Mouse (Mus musculus) spleen, postnatal 4 days (tissue): ENCODE results near the gene Dnah2.
A peak's percentile ranks its signal among the peaks of the same experiment; 100 is the strongest.

Source experiments
- DNase-seq, 2 experiments: peaks; one replicate each; pipeline ENCODE4 v3.0.0; 2022; ENCODE audit warnings: low spot score in 2 of 2

The Dnah2 gene

DNA sequence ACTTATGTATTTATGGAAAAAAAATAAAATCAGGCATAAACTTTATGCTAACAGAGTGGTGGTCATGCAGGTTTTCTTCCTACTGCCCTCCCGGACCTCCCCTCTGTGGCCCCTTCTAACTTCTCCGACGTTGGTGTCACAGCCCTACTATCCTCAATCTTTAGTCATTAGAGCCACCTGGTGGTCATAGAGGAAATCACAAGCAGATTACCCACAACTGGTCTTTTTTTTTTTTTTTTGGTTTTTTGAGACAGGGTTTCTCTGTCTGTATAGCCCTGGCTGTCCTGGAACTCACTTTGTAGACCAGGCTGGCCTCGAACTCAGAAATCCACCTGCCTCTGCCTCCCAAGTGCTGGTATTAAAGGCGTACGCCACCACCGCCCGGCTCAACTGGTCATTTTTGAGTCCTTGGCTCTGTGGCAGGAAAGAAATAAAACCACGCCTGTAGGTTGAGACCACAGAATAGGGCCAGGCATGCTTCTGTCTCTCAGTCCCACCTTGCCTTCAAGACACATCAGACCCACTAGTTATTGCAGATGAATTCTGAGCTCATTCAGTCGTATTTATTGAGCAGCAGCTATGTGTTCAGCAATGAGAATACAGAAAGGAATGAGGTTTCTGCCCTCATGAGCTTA is 158.4 kb downstream of the Dnah2 start:
- DNase-seq: peak; percentile 72 to 85

DNA sequence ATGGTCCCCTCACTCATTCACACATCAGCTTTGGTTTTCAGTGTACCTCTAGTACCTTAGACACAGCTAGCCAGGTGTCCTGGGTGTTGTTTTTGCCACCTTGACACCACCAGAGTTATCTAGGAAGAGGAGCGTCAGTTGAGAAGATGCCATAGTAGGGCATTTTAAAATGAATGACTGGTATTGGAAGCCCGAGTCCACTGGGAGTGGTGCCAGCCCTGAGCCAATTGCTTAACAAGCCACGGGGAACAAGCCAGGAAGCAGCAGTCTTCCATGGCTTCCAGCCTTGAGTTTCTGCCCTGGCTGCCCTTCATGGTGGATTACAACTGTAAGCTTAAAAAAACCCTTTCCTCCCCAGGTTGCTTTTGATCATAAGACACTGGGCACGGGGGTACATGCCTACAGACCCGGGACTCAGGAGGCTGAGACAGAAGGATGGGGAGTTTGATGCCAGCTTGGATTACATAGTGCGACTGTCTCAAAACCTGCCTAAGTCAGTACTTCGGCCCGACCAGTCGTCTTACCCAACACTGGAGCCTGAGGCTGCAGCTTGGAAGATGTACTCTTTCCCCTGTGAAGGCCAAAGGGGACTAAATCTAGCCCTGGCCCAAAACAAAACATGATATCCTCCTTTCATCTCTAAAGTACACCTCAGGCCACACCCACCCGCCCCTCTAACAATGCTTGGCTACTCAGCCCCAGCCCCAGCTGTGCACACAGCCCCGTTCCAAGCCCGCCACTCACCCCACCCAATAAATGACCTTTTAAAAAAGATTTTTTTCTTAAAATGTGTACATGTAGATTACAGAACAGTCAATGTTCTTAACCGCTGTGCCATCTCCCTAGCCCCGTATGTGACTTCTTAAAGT is 159.1 kb downstream of the Dnah2 start:
- no peak for DNase-seq

DNA sequence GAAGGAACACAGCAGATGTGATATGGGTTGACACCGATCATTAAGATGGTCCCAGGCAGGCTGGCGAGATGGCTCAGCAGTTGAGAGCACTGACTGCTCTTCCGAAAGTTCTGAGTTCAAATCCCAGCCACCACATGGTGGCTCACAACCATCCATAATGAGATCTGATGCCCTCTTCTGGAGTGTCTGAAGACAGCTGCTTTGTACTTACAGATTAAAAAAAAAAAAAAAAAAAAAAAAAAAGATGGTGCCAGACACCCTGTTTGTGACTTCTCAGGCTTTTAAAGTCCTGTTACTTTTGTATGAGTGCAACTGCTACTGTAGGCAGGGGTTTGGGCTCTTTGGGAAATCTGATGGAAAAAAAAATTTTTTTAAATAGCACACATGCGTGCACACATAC is 160.2 kb downstream of the Dnah2 start:
- no peak for DNase-seq

DNA sequence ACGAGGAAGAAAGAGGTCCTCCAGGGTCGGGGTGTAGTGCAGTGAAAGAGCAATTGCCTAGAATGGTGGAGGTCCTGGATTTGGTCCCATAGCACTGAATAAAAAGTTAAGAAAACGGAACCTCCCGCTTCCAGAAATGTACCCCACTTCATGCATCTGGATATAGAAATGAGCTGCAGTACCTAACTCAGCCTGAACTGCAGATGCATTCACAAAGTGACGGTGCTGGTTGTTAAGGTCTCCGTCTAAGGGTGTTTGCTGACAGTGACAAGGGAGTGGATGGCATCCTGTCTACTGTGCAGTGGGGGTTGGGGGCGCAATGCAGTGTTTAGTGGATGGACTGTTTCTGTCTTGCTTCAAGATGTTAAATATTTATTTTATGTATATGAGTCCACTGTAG is 162.2 kb downstream of the Dnah2 start:
- no peak for DNase-seq

DNA sequence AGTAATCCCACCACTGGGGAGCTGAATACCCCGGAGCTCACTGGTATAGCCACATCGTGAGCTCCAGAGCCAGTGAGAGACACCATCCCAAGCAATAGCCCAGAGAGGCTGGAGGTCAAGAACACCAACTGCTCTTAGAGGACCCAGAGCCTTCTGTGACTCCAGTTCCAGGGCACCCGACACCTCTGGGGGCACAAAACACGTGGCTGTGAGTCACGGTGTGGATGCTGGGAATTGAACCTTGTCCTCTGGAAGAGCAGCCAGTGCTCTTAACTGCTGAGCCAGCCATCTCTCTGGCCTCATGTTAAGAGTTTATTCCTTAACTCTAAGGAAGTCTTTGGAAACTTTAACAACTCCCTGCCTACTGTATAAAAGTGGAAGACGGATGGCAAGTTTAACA is 163.9 kb downstream of the Dnah2 start:
- no peak for DNase-seq

DNA sequence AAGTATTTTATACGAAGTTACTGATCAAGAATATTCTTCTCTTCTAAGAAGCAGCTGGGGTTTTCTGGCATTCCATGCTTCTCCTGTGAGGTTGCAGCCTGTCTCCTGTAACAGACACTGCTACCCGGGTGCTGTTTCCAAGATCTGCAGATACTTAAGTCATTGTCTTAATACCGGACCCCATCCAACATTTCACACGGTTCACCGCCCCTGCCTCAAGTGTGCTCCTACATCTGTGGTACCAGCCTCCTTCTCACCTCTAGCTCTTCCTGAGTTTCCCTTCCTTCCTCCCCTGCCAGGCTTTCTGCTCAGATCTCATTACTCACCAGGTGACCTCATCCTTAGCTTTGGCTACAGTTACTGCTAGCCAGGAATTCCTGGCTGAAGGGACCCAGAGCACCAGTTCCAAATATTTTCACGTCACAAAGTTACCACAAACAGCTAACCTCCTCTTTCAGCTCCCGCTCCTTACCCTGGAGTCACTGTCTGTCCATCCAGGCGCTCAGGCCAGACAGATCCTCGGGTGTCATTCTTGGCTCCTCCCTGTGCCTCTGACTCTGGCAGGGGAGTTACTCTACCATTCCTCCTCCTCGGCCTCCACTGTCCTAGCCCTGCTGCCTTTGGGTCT is 166.3 kb downstream of the Dnah2 start:
- DNase-seq: no peak

DNA sequence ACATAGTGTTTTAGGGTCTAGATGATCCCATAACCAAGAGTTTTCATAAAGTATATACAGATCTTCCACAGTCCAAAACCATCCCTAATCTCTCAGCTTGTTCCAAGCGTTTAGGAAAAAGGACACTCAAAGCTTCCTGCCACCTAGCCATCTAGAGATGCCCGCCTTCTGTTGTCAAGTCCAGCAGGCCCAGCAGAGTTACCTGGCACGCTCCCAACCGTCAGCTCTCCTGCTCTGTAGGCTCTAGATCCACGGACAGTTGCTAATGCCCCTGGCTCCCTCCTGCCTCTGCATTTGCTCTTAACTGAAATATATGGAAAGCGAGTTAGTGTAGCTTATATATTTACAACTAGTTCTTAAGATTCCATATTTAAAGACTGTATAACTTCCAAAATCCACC is 167.6 kb downstream of the Dnah2 start:
- no peak for DNase-seq

DNA sequence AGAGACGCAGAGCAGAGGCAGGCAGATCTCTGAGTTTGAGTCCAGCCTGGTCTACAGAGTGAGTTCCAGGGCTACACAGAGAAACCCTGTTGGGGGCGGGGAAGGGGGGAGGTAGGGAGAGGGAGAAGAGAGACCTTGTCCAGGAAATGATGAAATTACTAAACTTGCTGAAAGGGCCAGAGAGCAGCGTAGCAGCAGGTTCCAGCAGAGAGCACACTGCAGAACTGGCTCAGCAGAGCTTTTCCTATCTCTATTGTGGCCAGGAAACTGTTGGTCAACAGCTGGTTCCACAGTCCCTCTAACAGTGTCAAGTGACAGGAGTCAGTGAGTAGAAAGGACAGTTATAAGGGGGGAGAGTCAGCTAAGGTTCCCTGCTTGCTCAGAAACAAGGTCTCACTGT is 169.3 kb downstream of the Dnah2 start:
- DNase-seq: no peak

DNA sequence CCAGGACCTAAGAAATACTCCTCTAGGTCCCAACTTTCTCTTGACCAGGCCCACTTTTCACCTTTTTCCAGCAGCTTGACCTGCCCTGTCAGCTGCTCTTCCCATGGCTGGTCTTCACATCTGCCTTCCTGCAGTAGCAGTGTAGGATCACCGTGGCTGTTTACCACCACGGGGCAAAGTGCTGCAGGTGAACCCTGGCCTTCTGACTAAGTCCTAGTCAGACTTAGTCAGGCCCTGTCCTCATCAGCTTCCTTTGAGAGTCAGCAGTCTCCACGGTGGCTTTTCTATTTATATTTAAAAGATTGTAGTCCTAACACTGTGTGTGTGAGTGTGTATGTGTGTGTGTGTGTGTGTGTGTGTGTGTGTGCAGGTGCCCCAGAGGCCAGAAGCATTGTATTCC is 171.1 kb downstream of the Dnah2 start:
- DNase-seq: no peak

DNA sequence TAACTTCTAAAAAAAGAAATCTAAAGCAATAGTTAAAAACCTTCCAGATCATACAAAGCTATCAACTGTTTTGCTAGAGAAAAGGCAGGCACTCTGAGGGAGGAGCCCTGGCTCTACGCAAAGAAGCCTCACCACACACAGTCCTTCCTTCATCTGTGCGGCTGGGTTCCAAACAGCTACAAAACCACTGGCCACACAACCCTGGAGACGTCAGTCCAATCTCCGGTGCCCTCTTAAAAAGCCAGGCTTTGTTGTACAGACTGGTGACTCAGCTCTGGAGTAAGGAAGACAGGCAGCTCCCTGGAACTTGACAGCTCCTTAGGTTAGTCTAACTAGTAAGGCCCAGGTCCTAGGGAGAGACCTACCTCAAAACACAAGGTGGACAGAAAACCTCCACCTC is 173.3 kb downstream of the Dnah2 start:
- no peak for DNase-seq

DNA sequence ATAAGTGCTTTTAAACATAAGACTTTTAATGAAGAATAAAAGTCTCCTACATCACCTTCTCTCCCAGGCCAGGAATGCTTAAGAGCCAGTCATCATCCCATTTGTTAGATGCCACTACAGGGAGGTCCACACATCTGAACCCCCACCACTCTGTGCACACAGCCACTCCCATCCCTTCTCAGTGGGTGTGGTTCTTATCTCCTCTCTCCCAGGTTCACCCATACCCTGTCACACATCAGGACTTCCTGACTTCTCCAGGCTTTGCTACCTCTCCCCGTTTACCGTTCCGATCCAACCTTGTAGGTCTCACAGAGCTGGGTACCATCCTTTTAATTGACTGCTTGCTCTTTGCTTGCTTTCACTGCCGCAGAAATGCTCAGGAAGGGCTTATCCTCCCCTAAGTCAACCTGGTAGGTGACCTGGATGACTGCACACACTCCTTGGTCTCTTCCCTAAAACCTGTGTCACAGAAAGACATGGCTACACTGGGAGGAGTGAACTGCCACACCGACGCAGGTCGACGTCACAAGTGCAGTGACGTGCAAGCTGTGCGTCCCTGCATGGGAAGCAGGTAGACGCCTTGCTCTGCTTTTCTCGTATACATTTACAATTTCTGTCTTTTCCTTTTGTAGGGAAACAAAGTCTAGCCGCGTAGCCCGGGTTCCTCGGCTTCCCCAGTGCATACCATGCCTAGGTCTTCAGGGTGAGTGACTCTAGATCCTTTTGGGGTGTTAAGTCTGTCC is 175.5 kb downstream of the Dnah2 start:
- peak in 1 of 2 experiments; percentile 54 for DNase-seq

DNA sequence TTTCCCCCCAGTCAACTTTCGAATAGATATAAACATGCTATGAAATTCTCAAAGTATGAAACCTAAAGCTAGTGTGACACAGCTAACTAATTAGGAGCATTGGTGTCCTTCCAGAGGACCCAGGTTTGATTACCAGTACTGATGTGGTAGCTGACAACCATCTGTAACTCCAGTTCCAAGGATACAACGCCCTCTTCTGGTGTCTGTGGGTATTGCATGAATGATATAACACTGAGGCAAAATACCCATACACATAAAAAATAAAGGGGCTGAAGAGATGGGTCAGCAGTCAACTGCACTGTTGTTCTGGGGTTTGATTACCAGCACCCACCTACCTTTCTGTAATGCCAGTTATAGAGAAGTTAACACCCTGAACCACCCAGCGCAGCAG is 176.1 kb downstream of the Dnah2 start:
- peak; percentile 49 to 76 for DNase-seq

DNA sequence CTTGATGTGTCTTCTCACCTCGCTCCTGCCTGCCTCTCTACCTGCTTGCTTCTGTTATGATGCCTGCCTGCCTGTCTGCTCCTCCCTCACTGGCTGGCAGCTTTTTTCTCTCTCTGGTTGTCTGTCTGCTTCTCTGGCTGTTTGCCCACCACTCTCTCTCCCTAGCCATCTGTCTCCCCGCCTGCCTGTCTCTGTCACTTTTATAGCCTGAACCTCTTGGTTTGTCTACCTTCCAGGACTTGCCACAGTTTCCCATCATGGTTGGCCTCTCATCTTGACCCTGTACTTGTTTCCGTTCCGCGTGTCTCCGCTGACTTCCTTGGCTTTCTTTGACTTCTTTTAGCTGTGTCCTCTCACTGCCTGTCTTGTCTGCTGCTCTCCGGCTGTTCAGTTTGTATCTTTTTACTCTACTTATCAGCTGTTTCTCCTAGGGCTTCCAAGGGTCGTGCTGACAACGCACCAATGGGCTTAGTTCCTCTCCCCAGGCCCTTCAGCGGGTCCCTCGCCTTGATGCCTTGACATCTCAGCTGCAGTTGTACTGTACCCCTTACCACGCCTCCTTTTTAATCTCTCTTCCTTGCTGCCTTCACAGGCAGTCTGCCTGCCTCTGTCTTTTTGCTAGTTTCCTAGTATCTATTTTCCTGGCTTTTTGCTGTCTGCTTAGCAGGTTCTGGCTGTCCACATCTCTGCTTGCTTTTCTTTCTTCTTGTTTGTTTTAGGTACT is 176.7 kb downstream of the Dnah2 start:
- DNase-seq: peak in 1 of 2 experiments; percentile 25

DNA sequence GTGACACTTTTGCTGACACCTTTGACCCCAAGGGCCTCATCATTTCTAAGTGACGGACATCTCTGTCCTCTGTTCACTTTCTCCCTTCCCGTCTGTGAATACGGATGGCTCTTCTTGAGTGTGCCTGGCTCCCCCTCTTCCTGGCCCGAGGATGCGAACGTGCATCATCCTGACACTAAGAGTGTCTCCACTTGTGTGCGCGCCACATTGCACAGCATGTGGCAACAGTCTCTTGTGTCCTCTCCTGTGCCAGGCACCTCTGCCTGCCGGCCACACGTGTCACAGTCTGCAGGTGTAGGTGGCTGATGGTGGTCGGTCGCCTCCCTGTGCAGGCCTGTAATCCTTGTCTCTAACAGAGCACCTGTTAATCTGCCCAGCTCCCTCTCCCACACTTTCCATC is 177.3 kb downstream of the Dnah2 start:
- no peak for DNase-seq

DNA sequence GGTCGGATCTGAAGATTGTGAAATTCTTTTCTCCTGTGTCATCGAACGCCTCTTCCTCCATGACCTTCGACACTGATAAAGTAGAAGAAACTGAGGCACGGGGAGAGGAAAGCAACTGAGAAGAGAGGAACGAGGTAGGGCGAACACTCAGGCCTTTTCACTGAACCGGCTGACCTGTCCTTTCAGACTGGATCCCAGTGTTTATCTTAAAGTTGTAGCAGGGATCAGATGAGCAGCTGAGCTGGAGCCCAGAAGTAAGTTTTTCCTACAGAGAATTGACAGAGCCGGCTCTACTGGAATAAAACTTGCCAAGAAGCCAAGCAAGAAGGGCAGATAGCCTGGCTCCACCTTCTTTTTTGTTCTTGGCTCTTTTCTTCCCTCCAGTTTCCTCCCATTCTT is 178.1 kb downstream of the Dnah2 start:
- no peak for DNase-seq
